Mouse (Mus musculus) macrophage (primary cell): ENCODE results near the gene Spo11. TPM values are rescaled to one million over a fixed set of nuclear protein-coding genes. Genes with fewer than 3 reads are reported as not detected.

Experiments used
- H3K27ac ChIP-seq: fragments of 350-480 bp; formaldehyde crosslinking; 2 replicates; pipeline ENCODE4 v1.9.0; 2021
- H3K36me3 ChIP-seq: fragments of 350-480 bp; formaldehyde crosslinking; 2 replicates; pipeline ENCODE4 v1.9.0; 2021; ENCODE audit errors: inconsistent target
- H3K4me3 ChIP-seq: fragments of 350-480 bp; formaldehyde crosslinking; 2 replicates; pipeline ENCODE4 v1.9.0; 2021; ENCODE audit errors: inconsistent target
- H3K79me2 ChIP-seq: fragments of 350-480 bp; formaldehyde crosslinking; 2 replicates; pipeline ENCODE4 v1.9.0; 2021; ENCODE audit errors: inconsistent target
- WGBS: methylation state at CpG from one replicate; pipeline ENCODE4 v1.1.7; 2026; ENCODE audit warnings: inconsistent platforms; ENCODE audit not compliant: missing documents; 5-methylcytosine and 5-hydroxymethylcytosine counted together
- polyA plus RNA-seq: library from polyadenylated mRNA; stranded (reverse); fragments of 250-400 nt; gene quantifications from 3 replicates; pipeline ENCODE4 v1.2.4, GENCODE M21; 2018; ENCODE audit warnings: inconsistent platforms

The Spo11 gene
- polyA plus RNA-seq, 1 experiment from 2014 or later: not detected

GRCm38 (mm10) chr2:173026286-173026685, 48.8 kb downstream of the Spo11 start:
- H3K79me2 ChIP-seq: peaks cover 52% of the 10 kb centered on the region
- no peaks in the 10 kb centered on the region; the same call in 1 of the 2 replicates for H3K36me3 ChIP-seq
- H3K27ac ChIP-seq: no peak overlapping the region
- WGBS: 49% methylated on average over 4 of the region's 5 CpGs
- H3K4me3 ChIP-seq: no peak overlapping the region

DNA sequence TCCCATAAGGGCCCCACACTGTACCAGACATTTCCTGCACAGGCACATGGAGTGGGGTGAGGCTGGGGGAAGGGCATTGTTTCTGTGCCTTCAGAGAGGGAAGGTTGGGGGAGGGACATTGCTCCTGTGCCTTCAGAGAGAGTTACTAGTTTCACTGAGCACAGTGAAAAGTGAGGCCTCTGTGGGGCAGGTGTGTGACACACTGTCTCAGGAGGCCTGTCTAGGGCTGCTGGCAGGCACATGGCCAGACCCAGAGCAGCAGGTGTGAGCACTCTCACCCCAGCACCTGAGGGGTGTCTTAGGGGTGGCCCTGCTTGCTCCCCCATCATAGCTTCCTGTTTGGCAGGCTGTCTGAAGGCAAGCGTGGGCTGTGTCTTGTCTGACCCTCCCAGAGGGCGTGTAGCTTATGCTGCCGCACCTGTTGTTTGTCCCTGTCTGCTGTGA, 49.2 kb downstream of the Spo11 start:
- no peak overlapping the region for H3K27ac ChIP-seq
- H3K4me3 ChIP-seq: no peak overlapping the region
- WGBS: 81% methylated on average over 3 of the region's 3 CpGs
- peaks cover 52% of the 10 kb centered on the region for H3K79me2 ChIP-seq
- H3K36me3 ChIP-seq: no peaks in the 10 kb centered on the region; the same call in 1 of the 2 replicates

GRCm38 (mm10) chr2:173027169-173027823, 49.8 kb downstream of the Spo11 start:
- no peak overlapping the region for H3K4me3 ChIP-seq
- 88% methylated on average over 6 of the region's 6 CpGs for WGBS
- H3K79me2 ChIP-seq: peaks cover 52% of the 10 kb centered on the region
- no peak overlapping the region for H3K27ac ChIP-seq
- H3K36me3 ChIP-seq: no peaks in the 10 kb centered on the region; the same call in 1 of the 2 replicates

DNA sequence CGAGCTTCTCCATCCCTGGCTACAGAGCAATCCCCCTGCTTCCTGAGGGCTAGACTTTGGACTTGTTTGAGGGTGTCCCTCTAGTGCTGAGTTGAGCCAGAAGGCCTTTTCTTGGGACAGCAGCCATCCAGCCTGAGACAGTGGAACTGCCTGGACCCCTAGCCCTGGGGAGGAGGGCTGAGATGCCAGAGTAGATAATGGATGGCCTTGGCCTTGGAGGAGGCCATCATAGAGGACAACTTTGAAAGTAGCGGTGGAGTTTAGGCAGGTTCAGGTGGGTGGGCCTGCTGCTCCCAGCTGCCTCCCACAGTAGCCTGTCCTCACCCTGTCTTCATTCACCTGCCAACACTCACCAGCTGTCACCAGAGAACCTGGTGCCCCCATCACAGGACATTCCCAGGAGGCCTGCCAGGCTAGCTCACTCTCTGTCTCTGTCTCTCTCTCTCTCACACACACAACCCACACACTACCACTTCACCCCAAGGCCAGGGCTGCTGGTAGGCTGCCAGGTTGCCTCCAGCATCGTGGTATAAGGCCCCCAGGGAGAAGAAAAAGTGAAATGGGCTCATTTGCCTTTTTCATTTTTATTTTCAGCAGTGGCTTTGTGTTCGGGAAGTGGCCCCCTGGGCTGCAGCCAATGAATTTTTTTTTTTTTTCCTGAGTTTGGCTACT, 50.5 kb downstream of the Spo11 start:
- 61% methylated on average over 4 of the region's 4 CpGs for WGBS
- no peaks in the 10 kb centered on the region; the same call in 1 of the 2 replicates for H3K36me3 ChIP-seq
- no peak overlapping the region for H3K4me3 ChIP-seq
- H3K27ac ChIP-seq: no peak overlapping the region
- H3K79me2 ChIP-seq: peaks cover 45% of the 10 kb centered on the region

DNA sequence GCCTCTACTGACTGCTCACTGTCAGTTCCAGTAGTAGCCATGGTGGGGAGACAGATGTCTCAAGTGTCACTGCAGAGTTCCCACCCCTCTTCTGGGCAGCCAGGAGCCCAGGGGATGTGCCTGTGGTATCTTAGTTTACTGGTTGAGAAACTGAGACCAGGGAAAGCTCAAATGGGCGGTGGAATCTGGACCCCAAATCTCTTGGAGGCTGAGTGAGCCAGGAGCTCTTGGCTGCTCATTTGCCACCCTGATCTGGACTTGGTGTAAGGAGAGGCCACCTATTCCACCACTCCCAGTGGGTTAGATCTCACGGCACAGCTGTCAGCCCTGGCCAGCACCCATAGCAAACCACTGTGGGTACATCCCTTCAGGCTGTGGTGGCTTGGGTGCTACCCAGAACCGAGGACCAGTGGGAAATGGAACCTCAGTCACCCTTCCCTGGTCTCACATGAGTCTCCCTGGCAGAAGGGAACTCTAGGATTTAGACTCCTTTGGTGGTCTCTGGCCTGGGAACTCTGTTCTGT, 51.1 kb downstream of the Spo11 start:
- WGBS: 65% methylated on average over 3 of the region's 3 CpGs
- no peak overlapping the region for H3K4me3 ChIP-seq
- H3K27ac ChIP-seq: no peak overlapping the region
- H3K36me3 ChIP-seq: peaks cover 6% of the 10 kb centered on the region; the same call in 1 of the 2 replicates
- peaks cover 39% of the 10 kb centered on the region for H3K79me2 ChIP-seq

DNA sequence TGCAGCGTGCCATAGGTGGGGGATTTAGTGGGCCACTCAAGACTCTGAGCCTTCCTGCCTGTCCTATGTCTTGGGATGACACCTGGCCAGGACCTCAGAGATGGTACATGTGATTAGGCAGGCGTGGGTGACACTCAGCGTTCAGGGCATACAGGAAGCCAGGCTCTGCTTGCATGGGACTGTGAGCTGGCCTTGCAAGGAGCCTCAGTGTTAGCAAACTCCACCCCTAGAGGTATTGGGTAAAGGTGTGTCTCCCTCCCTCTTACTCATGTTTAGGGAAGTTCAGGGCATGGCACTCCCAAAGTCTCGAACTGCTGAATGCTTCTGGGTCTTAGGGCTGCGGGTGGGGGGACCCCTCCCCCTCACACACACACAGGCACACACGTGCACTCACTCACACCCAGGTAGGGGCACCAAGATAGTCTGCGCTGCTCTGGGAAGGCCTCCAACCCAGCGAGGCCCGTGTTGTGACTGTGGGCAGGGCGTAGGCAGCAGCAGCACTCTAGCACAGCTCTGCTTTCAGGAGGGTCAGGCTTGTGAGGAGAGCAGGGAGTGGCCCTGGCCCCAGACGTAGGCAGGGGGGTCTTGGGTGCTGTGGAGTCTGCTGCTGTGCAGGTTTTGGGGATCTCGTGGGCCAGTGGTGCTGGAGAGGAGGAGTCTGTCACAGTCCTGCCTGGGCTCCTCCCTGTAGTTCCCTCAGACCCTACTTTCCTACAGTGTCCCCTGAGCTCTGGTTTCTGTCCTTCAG, 53.3 kb downstream of the Spo11 start:
- peaks cover 10% of the 10 kb centered on the region; the same call in 1 of the 2 replicates for H3K36me3 ChIP-seq
- no peak overlapping the region for H3K4me3 ChIP-seq
- WGBS: 65% methylated on average over 12 of the region's 12 CpGs
- no peak overlapping the region for H3K27ac ChIP-seq
- H3K79me2 ChIP-seq: peaks cover 19% of the 10 kb centered on the region; the same call in 1 of the 2 replicates

- Histone ChIP-seq H3K36me3 (peaks cover 10% of the 10 kb centered on the region; the same call in 1 of the 2 replicates), H3K79me2 (no peaks in the 10 kb centered on the region; the same call in 1 of the 2 replicates), H3K4me3 (no peak overlapping the region), H3K27ac (no peak overlapping the region)
- WGBS: 80% methylated on average over 13 of the region's 13 CpGs
These were observed 56.0 kb downstream of the Spo11 start for GRCm38 (mm10) chr2:173033531-173033930.

DNA sequence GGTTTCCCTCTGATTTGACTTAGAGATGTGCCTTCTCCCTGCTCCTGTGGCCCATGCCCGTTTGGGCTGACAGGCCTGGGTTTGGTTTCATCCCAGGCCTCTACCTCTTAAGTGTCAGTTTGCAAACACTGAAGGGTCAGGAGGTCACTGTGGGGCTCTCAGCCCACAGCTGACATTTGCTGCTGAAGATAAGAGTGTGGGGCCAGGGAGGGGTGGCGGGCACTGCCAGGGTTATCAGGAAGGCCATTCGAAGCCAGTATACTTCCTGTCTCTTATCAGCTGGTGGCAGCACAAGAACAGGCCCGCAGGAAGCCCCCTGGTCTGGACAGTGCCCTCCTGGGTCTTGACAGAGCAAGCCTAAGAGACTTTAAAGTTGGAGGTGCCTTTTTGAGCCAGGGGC, 57.5 kb downstream of the Spo11 start:
- no peak overlapping the region for H3K27ac ChIP-seq
- WGBS: 34% methylated on average over 4 of the region's 4 CpGs

GRCm38 (mm10) chr2:173035653-173036052, 58.2 kb downstream of the Spo11 start:
- Histone ChIP-seq H3K4me3 (no peak overlapping the region), H3K79me2 (no peaks in the 10 kb centered on the region)
- 77% methylated on average over 5 of the region's 5 CpGs for WGBS

More for the DNA sequence above, 57.5 kb downstream of the Spo11 start:
- Histone ChIP-seq H3K4me3 (no peak overlapping the region), H3K36me3 (peaks cover 10% of the 10 kb centered on the region; the same call in 1 of the 2 replicates), H3K79me2 (no peaks in the 10 kb centered on the region; the same call in 1 of the 2 replicates)

GRCm38 (mm10) chr2:173036055-173036454, 58.6 kb downstream of the Spo11 start:
- 90% methylated on average over 5 of the region's 5 CpGs for WGBS
- Histone ChIP-seq H3K4me3 (no peak overlapping the region), H3K79me2 (no peaks in the 10 kb centered on the region), H3K27ac (no peak overlapping the region), H3K36me3 (peaks cover 10% of the 10 kb centered on the region; the same call in 1 of the 2 replicates)

More at GRCm38 (mm10) chr2:173035653-173036052, 58.2 kb downstream of the Spo11 start:
- peaks cover 10% of the 10 kb centered on the region; the same call in 1 of the 2 replicates for H3K36me3 ChIP-seq
- H3K27ac ChIP-seq: no peak overlapping the region

GRCm38 (mm10) chr2:173036611-173037010, 59.1 kb downstream of the Spo11 start:
- Histone ChIP-seq H3K27ac (no peak overlapping the region), H3K4me3 (no peak overlapping the region), H3K79me2 (no peaks in the 10 kb centered on the region), H3K36me3 (peaks cover 10% of the 10 kb centered on the region; the same call in 1 of the 2 replicates)
- 62% methylated on average over 4 of the region's 4 CpGs for WGBS

DNA sequence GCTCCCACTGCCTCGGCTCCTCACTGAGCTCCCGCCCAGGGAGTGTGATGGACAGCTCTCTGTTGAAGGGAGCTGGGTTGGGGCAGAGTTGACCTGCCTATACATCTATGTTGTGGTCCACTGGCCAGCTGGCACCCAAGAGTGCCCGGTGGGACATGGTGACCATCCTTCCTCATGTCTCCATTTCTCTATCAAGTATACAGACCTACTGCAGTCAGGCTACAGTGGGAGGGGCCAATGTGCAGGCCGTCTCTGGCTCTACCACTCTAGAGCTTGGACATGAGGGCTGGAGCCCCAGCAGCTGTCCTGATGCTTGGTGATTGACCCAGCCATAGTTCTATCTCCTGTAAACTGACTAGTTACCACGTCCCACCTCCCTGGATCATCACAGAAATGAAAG, 59.8 kb downstream of the Spo11 start:
- Histone ChIP-seq H3K36me3 (peaks cover 10% of the 10 kb centered on the region; the same call in 1 of the 2 replicates), H3K27ac (no peak overlapping the region), H3K79me2 (no peaks in the 10 kb centered on the region), H3K4me3 (no peak overlapping the region)
- WGBS: 86% methylated on average over 5 of the region's 5 CpGs

DNA sequence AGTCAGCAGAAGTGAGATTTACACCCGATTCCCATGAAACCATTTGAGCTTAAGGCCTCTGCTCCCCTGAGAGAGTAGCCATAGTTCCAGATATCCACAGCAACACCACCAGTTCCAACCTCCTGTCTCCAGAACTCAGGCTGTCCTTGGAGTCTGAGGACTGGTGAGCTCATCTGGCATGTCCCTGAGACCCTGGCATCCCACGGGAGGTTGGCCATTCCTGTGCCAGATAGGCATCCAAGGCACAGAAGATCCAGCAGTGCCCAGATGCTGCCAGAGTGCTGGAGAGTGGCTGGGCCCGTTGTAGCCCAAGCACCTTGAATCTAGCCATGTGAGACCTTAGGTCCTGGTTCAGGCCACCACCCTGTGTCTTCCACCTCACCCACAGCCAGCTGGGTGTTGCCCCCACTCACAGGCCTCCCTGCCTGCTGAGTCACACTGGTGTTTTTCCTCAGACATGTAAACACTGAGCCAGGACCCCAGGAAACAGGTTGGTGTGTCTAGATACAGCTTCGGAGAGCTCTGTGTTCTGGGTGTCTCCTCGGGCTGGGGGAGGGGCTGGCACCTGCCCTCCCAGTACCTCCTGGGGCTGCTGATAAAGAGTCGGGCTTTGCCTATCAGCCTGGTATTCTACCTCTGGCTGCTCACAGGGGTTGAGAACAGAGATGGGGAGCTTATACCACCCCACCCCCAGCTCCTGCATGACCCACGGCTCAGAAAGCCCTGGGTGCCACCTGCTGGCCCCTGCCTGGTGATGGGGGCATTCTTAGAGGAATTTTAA, 60.5 kb downstream of the Spo11 start:
- Histone ChIP-seq H3K36me3 (peaks cover 10% of the 10 kb centered on the region; the same call in 1 of the 2 replicates), H3K27ac (no peak overlapping the region), H3K4me3 (no peak overlapping the region), H3K79me2 (no peaks in the 10 kb centered on the region)
- 62% methylated on average over 7 of the region's 7 CpGs for WGBS
